Mouse (Mus musculus) heart, postnatal 14 days (tissue): ENCODE measurements around the gene Trim62. TPM values are rescaled to one million over a fixed set of nuclear protein-coding genes. Genes with fewer than 3 reads are reported as not detected.

ENCODE experiments used
- DNase-seq, 2 experiments: peaks; one replicate each; pipeline ENCODE4 v3.0.0; 2021 to 2022
- intact Hi-C: fragments of 180-260 bp; cut with DNase I; formaldehyde crosslinking; loops from one replicate; pipeline ENCODE4 v1.15.1; 2025
- long read RNA-seq, 2 experiments: library from polyadenylated mRNA; stranded (forward); transcript quantifications; one replicate each; pipeline ENCODE4 v2.0.0; 2021
- total RNA-seq, 2 experiments: library from RNA; stranded (reverse); gene quantifications; 2 replicates each; pipeline ENCODE4 v1.2.3; 2021

Gene Trim62
- total RNA-seq, result 1 to 10 TPM; 2.0 to 2.2 TPM
- long read RNA-seq, experiment 1, partial matches to known transcripts, result 1 of 4 reads
- long read RNA-seq, experiment 1, other reads (novel, unspliced or antisense), result 1 of 4 reads
- long read RNA-seq, experiment 2, partial matches to known transcripts, result 0 of 2 reads
- long read RNA-seq, experiment 2, other reads (novel, unspliced or antisense), result 0 of 2 reads

DNA sequence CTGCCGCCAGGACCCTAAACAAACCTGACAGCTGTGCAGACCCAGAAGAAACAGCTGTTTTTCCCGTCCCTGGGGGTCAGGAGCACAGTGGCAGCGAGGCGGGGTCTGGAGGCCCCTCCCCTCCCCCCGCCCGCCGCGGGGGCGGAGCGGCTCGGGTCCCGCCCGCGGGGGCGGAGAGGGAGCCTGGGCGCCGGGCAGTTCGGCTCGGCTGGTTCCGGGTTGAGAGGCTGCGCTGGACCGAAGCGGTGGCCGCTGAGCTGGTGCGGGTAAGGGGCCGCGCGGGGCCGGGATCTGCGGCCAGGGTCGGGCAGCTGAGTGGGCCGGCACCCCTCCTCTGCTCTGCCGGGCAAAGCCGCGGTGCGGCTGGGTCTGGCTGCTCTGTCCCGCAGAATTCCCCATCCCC is at the start of gene Trim62:
Gene Trim62, plus strand, starts transcription at position 202 of the 403 bp plus-strand sequence.
- peak; percentile 85 to 90 for DNase-seq
- intact Hi-C loops, result loop anchor here (2.0 kb wide), 1 partner anchor 41 kb away; no protein-coding TSS in a partner anchor

DNA sequence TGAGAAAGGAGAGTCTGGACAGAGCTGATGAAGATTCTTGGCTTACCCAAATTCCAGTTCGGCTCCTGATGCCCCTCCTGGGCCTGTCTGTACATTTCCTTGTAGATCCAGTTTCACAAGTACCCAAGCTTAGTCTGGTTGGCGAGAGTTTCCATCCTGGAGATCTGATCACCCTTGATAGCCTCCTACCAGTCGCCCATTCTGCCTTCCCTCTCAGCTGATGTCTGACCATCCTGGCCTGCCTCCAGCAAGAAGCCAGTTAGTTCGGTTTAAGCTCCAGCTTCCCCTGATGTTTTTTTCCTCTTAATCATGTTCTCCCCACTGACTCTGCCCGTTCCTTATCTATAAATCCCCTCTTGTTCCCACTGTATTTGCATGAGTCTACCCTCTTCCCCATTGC is 45.2 kb upstream of the Trim62 start:
- DNase-seq, result no peak
- intact Hi-C loops, result no loop called here

DNA sequence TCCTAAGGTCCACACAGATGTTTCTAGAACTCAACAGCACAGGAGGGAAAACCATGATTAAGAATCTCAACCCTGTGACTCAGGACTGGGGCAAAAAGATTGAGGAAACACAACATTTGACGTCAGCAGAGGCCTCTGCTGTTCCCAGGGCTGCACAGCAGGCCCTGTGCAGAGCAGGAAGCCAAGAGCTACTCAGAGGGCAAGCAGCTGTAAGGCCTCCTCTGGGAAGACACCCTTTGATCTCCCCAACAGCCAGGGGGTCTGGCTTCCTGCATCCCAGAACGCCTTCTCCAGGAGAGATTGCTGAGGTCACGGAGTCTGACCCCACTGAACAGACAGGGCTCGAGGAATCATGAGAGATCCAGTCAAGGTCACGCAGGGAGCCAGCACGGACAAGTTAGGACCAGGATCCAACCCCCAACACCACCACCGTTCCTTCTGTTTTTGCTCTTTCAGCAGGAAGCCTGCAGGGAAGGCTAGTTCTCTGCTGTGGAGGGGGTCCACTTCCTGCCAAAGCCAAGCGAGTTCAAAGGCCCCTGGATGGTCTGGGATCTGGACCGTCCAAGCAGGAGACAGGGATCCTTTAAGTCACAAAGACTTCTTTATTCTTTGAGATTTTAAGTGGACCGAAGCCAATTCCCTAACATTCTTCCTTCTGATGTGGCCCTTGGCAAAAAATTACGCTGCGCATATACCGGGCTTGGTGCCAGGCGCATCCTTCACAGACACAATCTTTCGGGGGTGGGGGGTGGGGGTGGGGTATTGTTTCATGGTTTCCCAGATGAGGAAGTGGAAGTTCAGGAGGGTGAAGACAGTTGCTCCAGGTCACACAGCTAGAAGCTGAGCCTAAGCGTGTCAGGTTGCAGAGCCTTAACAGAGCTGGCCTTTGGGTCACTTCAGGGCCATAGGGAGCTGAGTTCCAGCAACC is 43.3 kb upstream of the Trim62 start:
- peak; percentile 36 to 53 for DNase-seq
- intact Hi-C loops, result no loop called here

DNA sequence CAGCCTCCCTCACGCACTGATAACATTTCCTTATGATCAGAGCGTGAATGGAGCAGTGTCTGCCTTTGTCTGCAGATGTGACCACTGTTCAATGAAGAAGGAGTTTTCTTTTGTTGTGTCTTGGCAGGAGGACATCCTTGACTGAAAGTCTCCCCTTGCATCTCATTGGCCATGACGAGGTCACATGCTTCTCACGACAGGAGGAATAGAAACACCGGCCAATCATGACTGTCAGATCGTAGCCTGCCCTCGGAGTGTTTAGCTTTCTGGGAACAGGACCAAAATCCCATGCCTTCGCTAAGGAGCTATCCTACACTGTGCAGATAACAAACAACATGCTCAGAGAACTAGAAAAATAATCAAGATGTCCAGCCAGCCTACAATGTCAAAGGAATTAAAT is 42.1 kb upstream of the Trim62 start:
- DNase-seq, result peak in 1 of 2 experiments; percentile 21
- intact Hi-C loops, result no loop called here

DNA sequence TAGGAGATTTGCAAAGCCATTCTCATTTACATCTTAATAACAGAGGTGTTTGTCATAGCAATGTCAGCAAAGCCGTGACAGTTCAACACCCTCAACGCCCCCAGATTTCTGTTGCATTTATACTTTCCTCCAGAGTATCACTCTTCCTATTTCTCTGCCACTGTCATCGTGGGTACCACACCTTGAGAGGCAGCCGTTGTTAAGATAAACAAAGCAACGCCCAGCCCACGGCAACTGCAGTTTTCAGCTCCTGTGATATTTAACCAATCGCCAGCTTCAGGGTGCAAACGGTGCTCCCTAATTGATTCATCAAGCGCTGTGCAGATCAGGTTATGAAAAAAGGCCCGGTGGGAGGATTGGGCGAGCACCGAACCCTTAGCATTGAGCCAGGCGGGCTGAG is 38.8 kb upstream of the Trim62 start:
- intact Hi-C loops, result no loop called here
- DNase-seq, result no peak

DNA sequence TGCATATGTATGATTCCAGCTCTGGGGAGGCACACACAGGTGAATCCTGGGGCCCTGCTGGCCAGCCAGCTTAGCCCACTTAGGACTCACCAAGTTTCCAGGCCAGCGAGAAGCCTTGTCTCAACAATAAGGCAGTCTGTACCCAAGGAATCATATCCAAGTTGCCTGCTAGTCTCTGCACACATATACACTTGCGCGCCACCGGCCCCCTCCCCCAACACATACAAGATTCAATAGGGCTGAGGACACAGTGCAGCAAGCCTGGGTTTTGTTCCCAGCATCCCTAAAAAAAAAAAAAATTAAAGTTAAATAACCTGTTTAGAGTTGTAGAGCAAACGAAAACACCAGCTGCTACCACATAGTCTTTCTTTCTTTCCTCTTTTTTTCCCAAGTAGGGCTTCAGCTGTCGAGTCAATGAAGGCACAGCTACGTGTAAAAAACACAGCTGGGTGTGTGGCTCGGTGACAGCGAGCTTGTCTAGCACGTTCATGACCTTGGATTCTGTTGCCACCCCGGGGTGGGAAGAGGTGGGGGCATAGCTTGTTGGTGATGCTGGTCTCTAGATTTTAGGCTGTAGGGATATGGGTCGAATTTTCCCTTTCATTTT is 37.9 kb upstream of the Trim62 start:
- intact Hi-C loops, result no loop called here
- DNase-seq, result no peak

DNA sequence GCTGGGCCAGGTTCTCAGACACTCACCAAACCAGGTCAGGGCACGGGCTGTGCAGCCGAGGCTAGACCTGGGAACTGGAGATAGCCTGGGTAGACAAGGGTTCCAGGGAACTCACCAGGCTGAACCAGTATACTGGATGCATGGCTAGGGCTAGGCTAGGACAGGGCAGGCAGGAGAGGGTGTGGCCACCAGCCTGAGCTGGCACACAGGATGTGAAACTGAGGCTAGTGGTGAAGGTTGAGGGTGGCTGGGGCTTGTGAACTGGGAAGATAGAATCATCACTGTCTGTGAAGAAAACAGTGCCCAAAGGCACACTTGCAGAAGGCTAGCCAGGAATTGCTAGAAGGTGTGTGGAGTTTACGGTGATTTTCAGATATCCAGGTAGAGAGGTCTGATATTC is 34.4 kb upstream of the Trim62 start:
- DNase-seq, result no peak
- intact Hi-C loops, result no loop called here

DNA sequence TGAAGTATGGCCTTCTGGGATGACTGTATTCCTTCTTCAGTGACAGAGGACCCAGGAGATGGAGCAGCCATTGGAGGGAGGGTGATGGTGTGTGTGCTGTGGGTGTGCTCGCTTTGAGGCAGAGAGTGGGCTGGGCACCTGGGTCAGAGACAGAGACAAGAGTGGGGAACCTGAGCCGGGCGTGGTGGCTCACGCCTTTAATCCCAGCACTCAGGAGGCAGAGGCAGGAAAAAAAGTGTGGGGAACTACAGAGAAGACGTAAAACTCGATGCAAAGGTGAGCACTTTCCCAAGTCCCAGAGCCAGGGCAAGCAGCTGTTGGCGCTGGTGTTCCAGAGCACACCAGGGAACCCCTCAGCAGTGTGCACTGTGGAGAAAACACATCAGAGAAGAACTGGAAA is 33.7 kb upstream of the Trim62 start:
- intact Hi-C loops, result no loop called here
- DNase-seq, result no peak

DNA sequence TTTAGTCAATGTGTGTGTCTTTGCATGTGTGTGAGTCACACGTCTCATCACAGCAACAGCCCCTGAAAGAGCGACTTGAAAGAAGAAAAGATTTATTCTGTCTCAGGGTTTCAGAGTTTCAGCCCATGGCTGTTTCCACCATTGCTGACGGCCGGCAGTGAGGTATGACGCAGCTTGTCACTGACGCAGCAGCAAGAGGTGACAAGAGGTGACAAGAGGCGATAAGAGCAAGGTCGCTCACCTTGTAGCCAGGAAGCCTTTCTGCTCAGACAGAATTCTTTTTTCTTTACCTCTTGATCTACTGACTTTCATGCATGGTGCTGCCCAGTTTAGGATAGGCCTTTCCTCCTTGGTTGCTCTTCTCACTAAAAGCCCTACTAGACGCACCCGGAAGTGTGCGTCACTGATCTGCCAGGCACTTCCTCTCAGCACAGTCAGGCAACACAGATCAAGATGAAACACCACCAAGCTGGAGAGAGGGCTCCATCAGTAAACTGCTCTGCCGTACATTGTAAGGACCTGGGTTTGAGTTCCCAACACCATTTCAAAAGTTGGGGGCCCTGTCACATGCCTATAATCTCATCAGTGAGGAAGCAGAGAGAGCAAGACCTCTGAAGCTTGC is 31.0 kb upstream of the Trim62 start:
- DNase-seq, result no peak
- intact Hi-C loops, result no loop called here

DNA sequence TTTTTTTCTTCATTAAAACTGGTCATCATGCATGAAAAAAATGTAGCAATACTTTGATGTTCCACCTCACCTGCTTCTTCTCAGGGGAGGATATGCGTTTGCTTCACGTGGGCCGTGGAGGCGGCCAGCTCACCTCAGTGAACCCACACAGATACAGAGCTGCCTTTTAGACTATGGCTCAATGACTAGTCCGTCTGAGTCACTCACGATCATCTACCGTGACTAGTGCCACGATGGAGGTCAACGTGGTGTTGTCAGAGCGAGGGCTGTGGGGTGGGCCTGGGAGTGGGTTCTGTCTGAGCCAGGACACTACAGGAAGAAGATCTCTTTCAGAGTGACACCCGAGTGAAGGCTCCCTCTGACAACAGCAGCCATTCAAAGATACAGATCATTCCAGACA is 30.3 kb upstream of the Trim62 start:
- intact Hi-C loops, result no loop called here
- DNase-seq, result no peak

DNA sequence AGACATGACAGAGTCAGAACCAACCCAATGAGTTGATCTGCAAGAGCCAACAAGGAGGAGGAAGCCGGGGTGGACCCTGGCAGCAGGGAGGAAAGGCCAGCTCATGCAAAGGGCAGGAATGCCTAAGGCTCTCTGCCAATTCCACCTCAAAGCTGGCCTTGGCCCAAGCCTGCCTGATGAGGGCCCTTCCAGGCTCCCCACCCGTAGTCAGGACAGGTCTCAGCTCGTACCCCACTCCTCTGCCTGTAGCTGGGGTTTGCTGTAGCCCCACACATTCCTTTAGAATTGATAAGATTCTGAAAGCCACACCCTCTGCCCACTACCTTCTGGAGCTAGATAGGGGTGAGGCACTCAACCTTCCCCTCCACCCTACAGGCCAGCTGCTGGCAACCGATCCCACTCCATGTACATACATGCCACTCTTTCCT is 27.8 kb upstream of the Trim62 start:
- DNase-seq, result peak; percentile 46 to 73
- intact Hi-C loops, result no loop called here

DNA sequence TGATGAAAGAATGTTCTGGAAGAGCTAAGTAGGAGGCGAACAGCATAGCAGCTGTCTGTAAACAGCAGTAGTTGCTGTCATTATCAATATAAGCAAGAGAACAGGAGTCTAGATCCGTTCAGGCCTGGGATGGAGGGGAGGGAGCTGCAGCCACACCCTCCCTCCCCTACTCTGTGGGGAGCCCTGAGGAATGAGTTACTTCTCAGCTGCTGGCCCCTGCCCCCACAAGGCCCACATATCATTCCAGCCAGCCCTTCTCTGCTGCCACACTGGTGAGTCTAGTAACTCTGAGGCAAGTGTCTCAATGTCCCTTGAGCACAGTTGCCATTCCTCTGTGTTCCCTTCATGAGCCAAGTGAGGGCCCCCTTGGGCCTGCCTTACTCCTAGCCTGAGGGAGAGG is 26.2 kb upstream of the Trim62 start:
- no peak for DNase-seq
- intact Hi-C loops, result no loop called here

DNA sequence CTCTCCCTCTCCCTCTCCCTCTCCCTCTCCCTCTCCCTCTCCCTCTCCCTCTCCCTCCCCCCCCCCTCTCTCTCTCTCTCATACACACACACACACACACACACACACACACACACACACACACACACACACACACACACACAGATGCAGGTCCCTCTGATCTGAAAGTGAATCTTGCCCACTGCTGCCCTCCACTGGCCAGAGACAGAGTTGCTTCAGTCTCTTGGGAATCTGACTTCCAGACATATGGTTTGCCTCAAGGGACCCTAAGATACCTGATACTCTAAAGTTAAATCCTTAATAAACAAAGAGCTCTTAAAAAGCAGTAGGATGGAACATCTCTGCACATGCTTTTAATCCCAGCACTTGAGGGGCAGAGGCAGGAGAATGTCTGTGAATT is 25.2 kb upstream of the Trim62 start:
- peak; percentile 70 to 82 for DNase-seq
- intact Hi-C loops, result loop anchor here (2.0 kb wide), 2 partner anchors 81 to 147 kb away; no protein-coding TSS in a partner anchor

DNA sequence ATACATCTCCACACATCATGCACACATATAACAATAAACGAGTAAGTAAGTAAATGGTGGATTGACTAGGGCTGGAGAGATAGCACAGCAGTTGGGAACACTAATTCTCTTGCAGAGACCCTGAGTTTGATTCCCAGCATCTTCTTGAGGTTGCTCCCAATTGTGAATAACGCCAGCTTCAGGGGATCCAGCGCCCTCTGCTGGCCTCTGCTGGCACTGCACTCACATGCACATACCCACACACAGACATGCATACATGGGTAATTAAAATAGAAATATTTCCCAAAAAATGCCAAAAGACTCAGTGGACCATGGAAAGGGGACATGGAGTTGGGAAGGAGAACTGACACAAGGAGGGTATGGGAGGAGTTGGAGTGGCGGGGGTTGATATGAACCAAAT is 24.5 kb upstream of the Trim62 start:
- DNase-seq, result no peak
- intact Hi-C loops, result loop anchor here (2.0 kb wide), 2 partner anchors 82 to 148 kb away; no protein-coding TSS in a partner anchor

DNA sequence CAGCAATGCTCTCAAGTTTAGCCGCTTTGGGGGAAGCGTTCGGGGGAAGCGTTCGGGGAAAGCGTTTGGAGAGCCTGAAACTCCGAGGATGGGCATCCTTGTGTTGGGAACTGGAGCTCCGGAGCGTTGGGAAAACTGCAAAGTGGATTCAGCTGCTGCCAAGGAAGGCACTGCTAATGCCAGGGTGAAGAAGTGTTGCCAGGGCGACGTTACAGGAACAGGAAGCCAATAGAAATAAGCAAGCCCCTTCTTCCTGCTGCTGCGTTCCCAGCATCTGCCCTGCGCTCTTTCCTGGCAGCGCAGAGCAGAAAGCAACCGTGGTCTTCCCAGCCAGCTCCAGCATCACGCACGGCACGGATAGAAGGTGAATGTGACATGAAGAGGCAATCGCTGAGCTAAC is 10.4 kb upstream of the Trim62 start:
- intact Hi-C loops, result no loop called here

DNA sequence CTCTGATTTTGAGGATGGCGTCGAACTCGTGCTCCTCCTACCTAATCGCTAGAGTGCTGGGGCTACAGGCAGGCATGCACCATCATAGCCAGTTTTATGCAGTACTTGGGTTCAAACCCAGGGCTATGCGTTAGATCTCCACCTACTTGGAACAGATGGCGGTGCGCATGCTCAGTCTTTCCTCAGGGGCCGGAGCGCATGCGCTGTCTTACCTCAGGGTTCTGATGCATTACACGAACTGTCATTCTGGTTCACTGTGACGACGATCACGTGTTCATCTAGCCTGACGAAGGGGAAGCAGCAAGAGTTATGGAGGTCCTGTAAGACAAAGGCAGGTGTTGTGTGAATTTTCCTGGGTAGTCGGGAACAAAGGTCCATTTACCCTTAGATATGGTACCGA is 9.3 kb upstream of the Trim62 start:
- intact Hi-C loops, result no loop called here
- DNase-seq, result no peak

More for the DNA sequence above, 10.4 kb upstream of the Trim62 start:
- no peak for DNase-seq

DNA sequence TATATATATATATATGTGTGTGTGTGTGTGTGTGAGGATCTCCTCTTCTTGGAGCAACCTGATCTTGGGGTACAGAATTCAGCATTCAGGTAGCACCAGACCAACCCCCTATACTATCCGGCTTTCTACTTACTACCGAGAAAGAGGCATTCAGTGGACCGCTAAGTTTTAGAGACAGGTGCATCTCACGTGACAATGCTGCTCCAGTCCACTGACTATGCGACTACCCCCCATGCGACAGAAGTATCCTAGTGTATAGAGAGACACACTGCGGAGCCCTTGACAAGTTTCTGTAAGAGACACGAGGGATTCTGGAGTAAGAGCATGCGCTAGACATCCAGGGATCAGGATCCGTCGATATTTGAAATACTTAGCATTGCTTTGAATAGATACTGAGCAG is 7.9 kb upstream of the Trim62 start:
- no peak for DNase-seq
- intact Hi-C loops, result no loop called here

DNA sequence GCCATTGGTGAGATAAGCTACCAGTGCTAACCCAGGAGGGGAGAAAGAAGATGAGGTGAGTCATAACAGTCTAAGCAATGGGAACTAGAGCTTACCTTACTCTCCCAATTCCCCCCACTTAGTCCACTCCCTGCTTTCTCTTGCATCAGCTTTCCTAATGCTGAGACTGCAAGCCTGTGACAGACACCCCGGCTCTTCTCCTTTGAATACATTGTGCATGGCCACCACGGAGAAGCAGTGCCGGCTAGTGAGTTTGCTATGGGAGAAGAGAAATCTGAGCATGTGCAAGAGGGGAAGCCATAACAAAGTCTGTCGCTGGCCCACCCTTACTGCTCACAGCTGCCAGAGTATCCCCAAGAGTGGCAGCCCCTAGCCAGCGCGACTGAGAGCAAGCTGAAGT is 5.9 kb upstream of the Trim62 start:
- intact Hi-C loops, result no loop called here
- no peak for DNase-seq

DNA sequence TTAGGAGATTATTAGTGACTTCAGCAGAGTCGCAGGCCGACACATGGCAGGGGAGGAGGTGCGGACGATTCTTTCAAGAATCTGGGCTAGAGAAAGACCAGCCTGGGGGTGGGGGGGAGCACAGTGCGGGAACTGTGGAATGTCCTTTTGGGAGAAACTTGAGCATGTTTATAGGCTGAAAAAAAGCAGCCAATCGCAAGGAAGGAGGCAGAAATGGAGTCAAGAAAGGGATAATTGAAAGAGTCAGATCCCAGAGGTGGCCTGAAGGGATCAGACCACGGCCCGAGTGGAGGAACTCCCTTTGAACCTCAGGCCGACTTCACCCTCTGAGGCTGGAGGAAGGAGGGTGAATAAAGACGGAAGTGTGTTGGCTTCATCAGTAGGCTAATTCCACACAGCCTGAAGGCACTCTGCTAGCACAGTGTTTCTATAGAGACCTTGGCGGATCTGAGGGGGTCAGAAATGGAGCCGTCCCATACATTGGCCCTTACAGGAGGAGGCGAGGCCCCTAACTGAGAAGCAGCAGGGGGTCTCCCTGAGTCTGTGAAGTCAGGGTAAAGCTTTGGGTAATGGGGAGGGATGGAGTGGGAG is 4.4 kb upstream of the Trim62 start:
- no peak for DNase-seq
- intact Hi-C loops, result no loop called here
